Mouse (Mus musculus): ENCODE measurements around the gene Cadm4. TPM values are rescaled to one million over a fixed set of nuclear protein-coding genes. Genes with fewer than 3 reads are reported as not detected.
A peak's percentile ranks its signal among the peaks of the same experiment; 100 is the strongest.

Gene Cadm4
- total and polyA plus RNA-seq, 3 experiments: 14.0 to 20.4 (median 14.7) TPM

- TF ChIP-seq POLR2A (IDR thresholded peaks at IDR 0.05; ENCODE audit: insufficient read depth, low read depth, low read length) (no peak), CTCF (IDR thresholded peaks at IDR 0.05) (no peak), EP300 (IDR thresholded peaks at IDR 0.05; ENCODE audit: insufficient read depth, low read depth, low read length) (no peak)
- intact Hi-C loops (cut with DNase I): loop anchor here (5.0 kb wide), 1 partner anchor 57 kb away; no protein-coding TSS in a partner anchor
Observed at GRCm38 (mm10) chr7:24528861-24529260, 47.0 kb downstream of the Cadm4 start.

DNA sequence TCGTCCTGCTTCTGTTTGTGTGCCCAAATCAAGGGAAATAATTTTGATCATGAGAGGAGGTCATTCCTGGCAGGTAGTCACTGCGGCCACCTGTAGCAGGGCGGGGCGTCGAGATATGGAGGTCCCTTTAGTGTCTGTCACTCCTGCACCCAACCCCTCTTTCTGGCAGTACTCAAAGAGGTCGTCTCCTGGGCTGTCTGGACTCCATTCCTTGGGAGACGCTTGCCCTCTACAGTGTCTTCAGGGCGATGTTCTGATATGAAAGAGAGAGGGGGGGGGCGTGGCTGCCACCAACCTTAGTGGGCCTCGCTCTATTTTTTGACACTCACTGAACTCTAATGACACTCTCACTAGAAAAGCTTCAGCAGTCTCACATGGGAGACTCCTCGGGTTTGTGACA, 47.8 kb downstream of the Cadm4 start:
- Histone ChIP-seq H3K79me2 (replicated peaks; ENCODE audit: control insufficient read depth, insufficient read depth, low read length) (peaks cover 2% of the 10 kb centered on the region; the same call in 1 of the 2 replicates), H3K36me3 (ENCODE audit: control insufficient read depth, insufficient read depth, low read length) (peaks cover 3% of the 10 kb centered on the region; the same call in 1 of the 2 replicates), H3K4me1 (ENCODE audit: control insufficient read depth, insufficient read depth, low read length) (peaks cover 2% of the 10 kb centered on the region; the same call in 1 of the 2 replicates), H3K9ac (ENCODE audit: low read depth, low read length) (peak overlapping the region; percentile 77), H3K4me3 (peak overlapping the region; percentile 61), H3K27ac (peak overlapping the region; percentile 86), H3K27me3 (ENCODE audit: control insufficient read depth, insufficient read depth, low read length) (no peaks in the 10 kb centered on the region)
- intact Hi-C loops (cut with DNase I): loop anchor here (5.0 kb wide), 1 partner anchor 57 kb away; no protein-coding TSS in a partner anchor
- TF ChIP-seq CTCF (IDR thresholded peaks at IDR 0.05) (no peak), POLR2A (IDR thresholded peaks at IDR 0.05; ENCODE audit: insufficient read depth, low read depth, low read length) (no peak), EP300 (IDR thresholded peaks at IDR 0.05; ENCODE audit: insufficient read depth, low read depth, low read length) (no peak)
- no peak for DNase-seq
- WGBS: 39% methylated on average over 11 of the region's 11 CpGs

More at GRCm38 (mm10) chr7:24528861-24529260, 47.0 kb downstream of the Cadm4 start:
- no peak overlapping the region for H3K9ac ChIP-seq (ENCODE audit: low read depth, low read length)
- DNase-seq: no peak
- H3K36me3 ChIP-seq (ENCODE audit: control insufficient read depth, insufficient read depth, low read length): peaks cover 3% of the 10 kb centered on the region; the same call in 1 of the 2 replicates
- H3K4me3 ChIP-seq: no peak overlapping the region
- H3K79me2 ChIP-seq (replicated peaks; ENCODE audit: control insufficient read depth, insufficient read depth, low read length): no peaks in the 10 kb centered on the region; the same call in 1 of the 2 replicates
- no peaks in the 10 kb centered on the region for H3K27me3 ChIP-seq (ENCODE audit: control insufficient read depth, insufficient read depth, low read length)
- H3K4me1 ChIP-seq (ENCODE audit: control insufficient read depth, insufficient read depth, low read length): peaks cover 2% of the 10 kb centered on the region; the same call in 1 of the 2 replicates
- H3K27ac ChIP-seq: no peak overlapping the region; the same call in 1 of the 2 replicates
- 66% methylated on average over 11 of the region's 11 CpGs for WGBS

GRCm38 (mm10) chr7:24530062-24530931, 48.5 kb downstream of the Cadm4 start, which contains the start of gene Irgq:
Irgq (plus strand) TSS chr7:24530689.
- peak within 1 kb of the TSS; percentile 61 for H3K4me3 ChIP-seq
- H3K27me3 ChIP-seq (ENCODE audit: control insufficient read depth, insufficient read depth, low read length): no peaks in the 10 kb centered on the region
- H3K79me2 ChIP-seq (replicated peaks; ENCODE audit: control insufficient read depth, insufficient read depth, low read length): peaks cover 2% of the 10 kb centered on the region; the same call in 1 of the 2 replicates
- H3K9ac ChIP-seq (ENCODE audit: low read depth, low read length): peak within 1 kb of the TSS; percentile 77
- H3K36me3 ChIP-seq (ENCODE audit: control insufficient read depth, insufficient read depth, low read length): peaks cover 3% of the 10 kb centered on the region; the same call in 1 of the 2 replicates
- peak; percentile 98 for DNase-seq
- H3K27ac ChIP-seq: peak within 1 kb of the TSS; percentile 86
- under 1% methylated on average over 44 of the region's 44 CpGs for WGBS
- intact Hi-C loops (cut with DNase I): loop anchor here (1.0 to 10.0 kb wide), 5 partner anchors 17 to 445 kb away; partner anchors contain the start of genes Rabac1 and Zfp428
- H3K4me1 ChIP-seq (ENCODE audit: control insufficient read depth, insufficient read depth, low read length): peaks cover 2% of the 10 kb centered on the region; the same call in 1 of the 2 replicates
- TF ChIP-seq POLR2A (IDR thresholded peaks at IDR 0.05; ENCODE audit: insufficient read depth, low read depth, low read length): peak; percentile 83
- no peak for TF ChIP-seq CTCF (IDR thresholded peaks at IDR 0.05)
- peak; percentile 86; the same call in 1 of the 2 replicates for TF ChIP-seq EP300 (IDR thresholded peaks at IDR 0.05; ENCODE audit: insufficient read depth, low read depth, low read length)

DNA sequence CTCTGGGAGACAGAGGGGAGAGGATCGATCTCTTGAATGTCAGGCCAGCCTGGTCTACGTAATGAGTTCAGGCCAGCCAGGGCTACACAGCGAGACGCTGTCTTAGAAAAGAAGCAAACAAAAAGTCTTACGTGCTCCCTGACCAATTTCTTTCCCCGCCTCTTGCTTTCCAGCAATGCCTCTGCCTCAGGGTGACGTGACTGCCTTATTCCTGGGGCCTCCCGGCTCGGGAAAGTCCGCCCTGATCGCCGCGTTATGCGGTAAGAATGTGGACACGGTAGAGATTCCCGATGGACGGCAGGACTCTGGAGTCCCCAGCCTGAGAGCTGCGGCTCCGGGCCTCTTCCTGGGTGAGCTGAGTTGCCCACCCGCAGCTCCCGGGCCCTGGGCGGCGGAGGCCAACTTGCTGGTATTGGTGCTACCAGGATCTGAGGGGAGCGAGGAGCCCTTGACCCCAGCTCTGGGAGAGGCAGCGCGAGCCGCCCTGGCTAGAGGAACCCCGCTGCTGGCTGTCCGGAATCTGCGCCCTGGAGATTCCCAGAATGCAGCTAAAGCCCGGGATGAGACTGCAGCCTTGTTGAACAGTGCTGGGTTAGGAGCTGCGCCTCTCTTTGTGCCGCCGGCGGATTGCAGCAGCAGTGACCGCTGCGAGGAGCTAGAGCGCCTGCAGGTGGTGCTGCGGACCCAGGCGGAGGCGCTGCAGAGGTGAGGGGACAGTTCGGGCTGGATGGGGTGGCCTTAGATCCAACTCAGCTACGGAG, 49.6 kb downstream of the Cadm4 start:
- Histone ChIP-seq H3K27me3 (ENCODE audit: control insufficient read depth, insufficient read depth, low read length) (no peaks in the 10 kb centered on the region), H3K27ac (peak overlapping the region; percentile 86), H3K36me3 (ENCODE audit: control insufficient read depth, insufficient read depth, low read length) (peaks cover 3% of the 10 kb centered on the region; the same call in 1 of the 2 replicates), H3K4me1 (ENCODE audit: control insufficient read depth, insufficient read depth, low read length) (peaks cover 2% of the 10 kb centered on the region; the same call in 1 of the 2 replicates), H3K79me2 (replicated peaks; ENCODE audit: control insufficient read depth, insufficient read depth, low read length) (peaks cover 2% of the 10 kb centered on the region; the same call in 1 of the 2 replicates), H3K9ac (ENCODE audit: low read depth, low read length) (peak overlapping the region; percentile 67), H3K4me3 (peak overlapping the region; percentile 61)
- DNase-seq: peak; percentile 78 to 80
- TF ChIP-seq CTCF (IDR thresholded peaks at IDR 0.05) (peak; percentile 89), EP300 (IDR thresholded peaks at IDR 0.05; ENCODE audit: insufficient read depth, low read depth, low read length) (no peak), POLR2A (IDR thresholded peaks at IDR 0.05; ENCODE audit: insufficient read depth, low read depth, low read length) (no peak)
- WGBS: 2% methylated on average over 43 of the region's 43 CpGs
- intact Hi-C loops (cut with DNase I): loop anchor here (5.0 to 10.0 kb wide), 3 partner anchors 61 to 443 kb away; partner anchors contain the start of gene Rabac1

GRCm38 (mm10) chr7:24533031-24533571, 51.3 kb downstream of the Cadm4 start:
- intact Hi-C loops (cut with DNase I): loop anchor here (5.0 to 10.0 kb wide), 3 partner anchors 59 to 442 kb away; partner anchors contain the start of gene Rabac1
- no peak for DNase-seq
- WGBS: 87% methylated on average over 26 of the region's 28 CpGs

More at GRCm38 (mm10) chr7:24533031-24533571, 51.3 kb downstream of the Cadm4 start:
- Histone ChIP-seq H3K79me2 (replicated peaks; ENCODE audit: control insufficient read depth, insufficient read depth, low read length) (peaks cover 2% of the 10 kb centered on the region; the same call in 1 of the 2 replicates), H3K36me3 (ENCODE audit: control insufficient read depth, insufficient read depth, low read length) (peaks cover 3% of the 10 kb centered on the region; the same call in 1 of the 2 replicates), H3K4me3 (no peak overlapping the region), H3K9ac (ENCODE audit: low read depth, low read length) (no peak overlapping the region), H3K27ac (no peak overlapping the region), H3K27me3 (ENCODE audit: control insufficient read depth, insufficient read depth, low read length) (no peaks in the 10 kb centered on the region), H3K4me1 (ENCODE audit: control insufficient read depth, insufficient read depth, low read length) (peaks cover 2% of the 10 kb centered on the region; the same call in 1 of the 2 replicates)
- TF ChIP-seq CTCF (IDR thresholded peaks at IDR 0.05) (no peak), POLR2A (IDR thresholded peaks at IDR 0.05; ENCODE audit: insufficient read depth, low read depth, low read length) (no peak), EP300 (IDR thresholded peaks at IDR 0.05; ENCODE audit: insufficient read depth, low read depth, low read length) (no peak)

Measured in heart, adult 2 months (tissue).